Mouse (Mus musculus) heart, adult 2 months (tissue): ENCODE measurements around the gene Plce1.

Experiments
- CTCF ChIP-seq: fragments of 200-600 bp; IDR thresholded peaks from 2 replicates; pipeline ENCODE4 v1.8.1; 2022; ENCODE audit warnings: antibody characterized with exemption, mild to moderate bottlenecking, moderate library complexity
- EP300 ChIP-seq: fragments of 200-500 bp; IDR thresholded peaks from 2 replicates; pipeline ENCODE4 v1.6.1; 2011; ENCODE audit warnings: low read depth, low read length, control low read depth; ENCODE audit not compliant: insufficient read depth
- POLR2A ChIP-seq: fragments of 200-500 bp; IDR thresholded peaks from 2 replicates; pipeline ENCODE4 v1.6.1; 2011; ENCODE audit warnings: mild to moderate bottlenecking, low read depth, low read length, control low read depth; ENCODE audit not compliant: insufficient read depth

DNA sequence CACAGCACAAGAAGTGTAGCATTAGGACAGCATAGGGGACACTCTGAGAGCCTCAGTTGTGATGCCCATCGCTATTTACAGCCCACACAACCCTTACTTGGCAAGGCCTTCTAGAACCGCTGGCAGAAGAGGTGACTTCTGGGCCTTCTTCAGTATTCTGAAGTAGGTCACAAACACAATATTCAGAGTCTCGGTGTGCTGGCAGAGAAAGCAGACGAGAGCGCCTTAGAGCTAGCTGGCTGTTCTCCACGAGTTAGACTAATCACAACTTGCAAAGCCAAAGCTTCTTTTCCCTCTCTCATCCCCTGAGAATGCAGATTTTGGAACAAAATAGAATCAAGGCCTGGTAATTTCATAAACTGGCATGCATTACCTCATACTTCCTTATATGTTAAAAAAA, 317.9 kb downstream of the Plce1 start:
- TF ChIP-seq CTCF (no peak), POLR2A (no peak), EP300 (no peak)
